Mouse (Mus musculus) bone marrow macrophage, adult 2 months (primary cell): ENCODE results near the gene Fsd1.

Experiments used
- CTCF ChIP-seq: IDR thresholded peaks from 2 replicates; pipeline ENCODE4 v1.5.1; 2012; ENCODE audit warnings: low read depth, mild to moderate bottlenecking, low read length, moderate library complexity
- POLR2A ChIP-seq: IDR thresholded peaks from 2 replicates; pipeline ENCODE4 v1.6.1; 2012; ENCODE audit warnings: mild to moderate bottlenecking, low read depth, low read length, borderline replicate concordance

DNA sequence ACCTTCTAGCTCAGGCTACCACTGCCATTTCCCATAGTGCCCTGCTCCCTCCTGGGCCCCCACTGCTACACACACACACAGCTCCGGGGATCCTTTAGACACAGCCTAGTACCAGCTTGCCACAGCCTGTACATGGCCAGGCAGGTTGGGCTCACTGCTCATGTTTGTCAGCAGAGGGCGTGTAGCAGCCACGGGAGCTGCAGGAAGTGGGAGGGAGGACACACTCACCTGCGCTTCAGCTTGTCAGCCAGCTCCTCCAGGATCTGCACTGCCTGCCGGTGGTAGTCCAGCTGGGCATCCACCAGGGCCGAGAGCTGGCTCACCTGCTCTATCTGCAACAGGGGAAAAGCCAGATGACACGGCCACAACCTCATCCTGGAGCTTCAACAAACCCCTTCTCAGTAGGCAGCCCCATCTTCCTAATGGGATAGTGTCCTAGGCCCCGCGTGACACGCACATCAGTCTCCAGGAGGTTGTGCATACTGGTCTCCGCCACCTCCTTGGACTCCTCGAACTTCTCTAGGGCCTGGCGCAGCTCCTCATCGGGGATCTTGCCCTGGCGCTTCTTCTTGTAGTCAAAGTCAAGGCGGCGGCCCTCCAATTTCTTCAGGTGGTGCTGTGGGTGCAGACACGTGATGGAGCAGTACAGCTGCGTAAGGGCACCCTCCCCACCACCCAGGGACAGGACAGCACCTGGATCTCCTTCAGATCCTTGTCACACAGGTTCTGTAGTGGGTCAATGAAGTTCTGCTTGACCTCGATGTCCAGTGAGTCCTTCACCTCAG, 32.2 kb downstream of the Fsd1 start:
- TF ChIP-seq CTCF (no peak), POLR2A (no peak)
